Mouse (Mus musculus) CH12.LX (cell line): ENCODE data around the gene Prrc2a. TPM values are rescaled to one million over a fixed set of nuclear protein-coding genes. Genes with fewer than 3 reads are reported as not detected.

ENCODE experiments used
- DNase-seq: peaks from one replicate; pipeline ENCODE4 v3.0.0-alpha.2; 2013; ENCODE audit errors: extremely low read depth
- H3K27ac ChIP-seq: 2 replicates; pipeline ENCODE4 v1.5.1; 2012; ENCODE audit warnings: low read depth, mild to moderate bottlenecking, control low read depth, moderate library complexity; ENCODE audit not compliant: insufficient read depth
- H3K27me3 ChIP-seq: replicated peaks from 2 replicates; pipeline ENCODE3; 2012; ENCODE audit warnings: inconsistent platforms
- H3K36me3 ChIP-seq, 2 experiments: replicated peaks in 1 of 2; 2 replicates each; pipeline versions ENCODE3 to v1.6.1; 2012; ENCODE audit warnings: inconsistent platforms in 1 of 2, low read length in 1 of 2, mild to moderate bottlenecking in 1 of 2, mixed read lengths in 1 of 2, moderate library complexity in 1 of 2; ENCODE audit not compliant: control insufficient read depth in 1 of 2, insufficient read depth in 1 of 2
- H3K4me1 ChIP-seq, 2 experiments: 2 replicates each; pipeline ENCODE4 v1.6.1; 2012; ENCODE audit warnings: inconsistent platforms in 1 of 2, moderate library complexity in 1 of 2; ENCODE audit not compliant: insufficient read depth in 2 of 2, control insufficient read depth in 1 of 2
- H3K4me2 ChIP-seq: 2 replicates; pipeline ENCODE4 v1.6.1; 2012; ENCODE audit warnings: low read depth, mild to moderate bottlenecking, control low read depth; ENCODE audit not compliant: poor library complexity, insufficient read depth, severe bottlenecking
- H3K4me3 ChIP-seq, 3 experiments: fragments of 150-350 bp in 1 of 3; sonication (generic) in 1 of 3; replicated peaks in 1 of 3; 2 replicates each; pipeline versions ENCODE3 to v1.5.1; 2011 to 2012; ENCODE audit warnings: low read depth in 2 of 3, low read length in 2 of 3, mild to moderate bottlenecking in 2 of 3, moderate library complexity in 2 of 3, control low read depth in 1 of 3, improper control_type of control experiment in 1 of 3, inconsistent platforms in 1 of 3, mixed read lengths in 1 of 3; ENCODE audit not compliant: poor library complexity in 1 of 3
- H3K79me2 ChIP-seq: replicated peaks from 2 replicates; pipeline ENCODE4 v1.6.1; 2012; ENCODE audit warnings: mild to moderate bottlenecking, moderate library complexity; ENCODE audit not compliant: control insufficient read depth, poor library complexity, insufficient read depth, severe bottlenecking; ENCODE audit errors: extremely low read depth
- H3K9ac ChIP-seq: 2 replicates; pipeline ENCODE4 v1.6.1; 2012; ENCODE audit warnings: low read depth, mild to moderate bottlenecking, control low read depth, moderate library complexity; ENCODE audit not compliant: insufficient read depth
- H3K9me3 ChIP-seq: replicated peaks from 2 replicates; pipeline ENCODE3; 2012; ENCODE audit warnings: low read length, inconsistent platforms, mixed read lengths
- BHLHE40 ChIP-seq: IDR thresholded peaks from 2 replicates; pipeline ENCODE4 v1.6.1; 2011; ENCODE audit warnings: mild to moderate bottlenecking, low read depth, low read length, improper control_type of control experiment
- CHD1 ChIP-seq: IDR thresholded peaks from 2 replicates; pipeline ENCODE4 v1.6.1; 2012; ENCODE audit warnings: low read depth, low read length, improper control_type of control experiment, inconsistent platforms
- E2F4 ChIP-seq: IDR thresholded peaks from 2 replicates; pipeline ENCODE4 v1.6.1; 2011; ENCODE audit warnings: low read depth, low read length, improper control_type of control experiment; ENCODE audit not compliant: insufficient replicate concordance
- ELF1 ChIP-seq: IDR thresholded peaks from 2 replicates; pipeline ENCODE4 v1.6.1; 2014; ENCODE audit warnings: low read depth, mild to moderate bottlenecking, inconsistent platforms, low read length, improper control_type of control experiment
- EP300 ChIP-seq: IDR thresholded peaks from 2 replicates; pipeline ENCODE4 v1.6.1; 2011; ENCODE audit warnings: low read length, improper control_type of control experiment
- GABPA ChIP-seq: IDR thresholded peaks from 2 replicates; pipeline ENCODE4 v1.6.1; 2012; ENCODE audit warnings: low read depth, low read length, improper control_type of control experiment, inconsistent platforms; ENCODE audit not compliant: insufficient replicate concordance
- HCFC1 ChIP-seq: IDR thresholded peaks from 2 replicates; pipeline ENCODE4 v1.6.1; 2012; ENCODE audit warnings: low read depth, mild to moderate bottlenecking, inconsistent platforms, low read length, improper control_type of control experiment
- IRF4 ChIP-seq: IDR thresholded peaks from 2 replicates; pipeline ENCODE4 v1.6.1; 2014; ENCODE audit warnings: low read depth, mild to moderate bottlenecking, inconsistent platforms, low read length, improper control_type of control experiment
- JUN ChIP-seq: IDR thresholded peaks from 2 replicates; pipeline ENCODE4 v1.6.1; 2011; ENCODE audit warnings: low read depth, mild to moderate bottlenecking, low read length, improper control_type of control experiment, moderate library complexity; ENCODE audit not compliant: insufficient read depth
- MAFK ChIP-seq: IDR thresholded peaks from 2 replicates; pipeline ENCODE4 v1.6.1; 2011; ENCODE audit warnings: low read length, improper control_type of control experiment; ENCODE audit not compliant: insufficient replicate concordance
- MEF2A ChIP-seq: IDR thresholded peaks from 2 replicates; pipeline ENCODE4 v1.6.1; 2014; ENCODE audit warnings: low read depth, mild to moderate bottlenecking, inconsistent platforms, low read length, improper control_type of control experiment, borderline replicate concordance
- MYC ChIP-seq: IDR thresholded peaks from 2 replicates; pipeline ENCODE4 v1.6.1; 2011; ENCODE audit warnings: low read depth, mild to moderate bottlenecking, improper control_type of control experiment, low read length
- NELFE ChIP-seq: IDR thresholded peaks from 2 replicates; pipeline ENCODE4 v1.6.1; 2011; ENCODE audit warnings: low read depth, low read length, improper control_type of control experiment
- NRF1 ChIP-seq: IDR thresholded peaks from 2 replicates; pipeline ENCODE4 v1.6.1; 2014; ENCODE audit warnings: low read depth, mild to moderate bottlenecking, inconsistent platforms, low read length, improper control_type of control experiment, moderate library complexity
- PAX5 ChIP-seq: IDR thresholded peaks from 2 replicates; pipeline ENCODE4 v1.6.1; 2012; ENCODE audit warnings: low read length, inconsistent platforms, mixed read lengths
- POLR2A ChIP-seq: IDR thresholded peaks from 2 replicates; pipeline ENCODE4 v1.6.1; 2011; ENCODE audit warnings: low read depth, mild to moderate bottlenecking, improper control_type of control experiment, low read length
- SIN3A ChIP-seq: IDR thresholded peaks from 2 replicates; pipeline ENCODE4 v1.6.1; 2012; ENCODE audit warnings: low read length, improper control_type of control experiment, inconsistent platforms
- TBP ChIP-seq: conservative IDR thresholded peaks from 2 replicates; pipeline ENCODE4 v1.6.1; 2011; ENCODE audit warnings: low read depth, low read length, improper control_type of control experiment
- TCF12 ChIP-seq: IDR thresholded peaks from 2 replicates; pipeline ENCODE4 v1.6.1; 2014; ENCODE audit warnings: low read depth, mild to moderate bottlenecking, inconsistent platforms, low read length, improper control_type of control experiment
- USF1 ChIP-seq: IDR thresholded peaks from 2 replicates; pipeline ENCODE4 v1.6.1; 2014; ENCODE audit warnings: low read depth, mild to moderate bottlenecking, inconsistent platforms, low read length, improper control_type of control experiment
- USF2 ChIP-seq: conservative IDR thresholded peaks from 2 replicates; pipeline ENCODE4 v1.6.1; 2011; ENCODE audit warnings: low read depth, low read length, improper control_type of control experiment
- ZC3H11A ChIP-seq: IDR thresholded peaks from 2 replicates; pipeline ENCODE4 v1.6.1; 2012; ENCODE audit warnings: low read depth, mild to moderate bottlenecking, inconsistent platforms, low read length, improper control_type of control experiment
- ZKSCAN1 ChIP-seq: IDR thresholded peaks from 2 replicates; pipeline ENCODE4 v1.6.1; 2012; ENCODE audit warnings: low read depth, inconsistent platforms, low read length, improper control_type of control experiment, borderline replicate concordance
- ZMIZ1 ChIP-seq: IDR thresholded peaks from 2 replicates; pipeline ENCODE4 v1.6.1; 2012; ENCODE audit warnings: low read depth, mild to moderate bottlenecking, inconsistent platforms, low read length, improper control_type of control experiment
- dilution Hi-C: fragments of 300-500 bp; cut with MboI; formaldehyde crosslinking; loops from 2 replicates; pipeline ENCODE4 v1.14.3; 2020; ENCODE audit warnings: low sequenced_read_pairs; ENCODE audit not compliant: extremely low pct_unique_long_range_greater_than_20kb, extremely low pct_ligation_motif_present
- in situ Hi-C: fragments of 300-500 bp; cut with MboI; formaldehyde crosslinking; loops from 3 replicates; pipeline ENCODE4 v1.14.3; 2019; ENCODE audit warnings: low sequenced_read_pairs, low pct_ligation_motif_present, low pct_unique_long_range_greater_than_20kb, mixed read lengths
- polyA plus RNA-seq: library from polyadenylated mRNA; unstranded; fragments of >175 nt; gene quantifications from 2 replicates; pipeline ENCODE4 v1.2.1, GENCODE M21; 2012; ENCODE audit warnings: low read depth; ENCODE audit not compliant: insufficient read length
- total RNA-seq, 2 experiments: library from RNA; depleted of rRNA; stranded (reverse); fragments of 300-350 nt in 1 of 2; fragments of >200 nt in 1 of 2; gene quantifications; 2 replicates each; pipeline ENCODE4 v1.2.3; 2012 to 2014

Prrc2a gene
- total and polyA plus RNA-seq, 3 experiments: 31.3 to 313 (median 80.4) TPM

DNA sequence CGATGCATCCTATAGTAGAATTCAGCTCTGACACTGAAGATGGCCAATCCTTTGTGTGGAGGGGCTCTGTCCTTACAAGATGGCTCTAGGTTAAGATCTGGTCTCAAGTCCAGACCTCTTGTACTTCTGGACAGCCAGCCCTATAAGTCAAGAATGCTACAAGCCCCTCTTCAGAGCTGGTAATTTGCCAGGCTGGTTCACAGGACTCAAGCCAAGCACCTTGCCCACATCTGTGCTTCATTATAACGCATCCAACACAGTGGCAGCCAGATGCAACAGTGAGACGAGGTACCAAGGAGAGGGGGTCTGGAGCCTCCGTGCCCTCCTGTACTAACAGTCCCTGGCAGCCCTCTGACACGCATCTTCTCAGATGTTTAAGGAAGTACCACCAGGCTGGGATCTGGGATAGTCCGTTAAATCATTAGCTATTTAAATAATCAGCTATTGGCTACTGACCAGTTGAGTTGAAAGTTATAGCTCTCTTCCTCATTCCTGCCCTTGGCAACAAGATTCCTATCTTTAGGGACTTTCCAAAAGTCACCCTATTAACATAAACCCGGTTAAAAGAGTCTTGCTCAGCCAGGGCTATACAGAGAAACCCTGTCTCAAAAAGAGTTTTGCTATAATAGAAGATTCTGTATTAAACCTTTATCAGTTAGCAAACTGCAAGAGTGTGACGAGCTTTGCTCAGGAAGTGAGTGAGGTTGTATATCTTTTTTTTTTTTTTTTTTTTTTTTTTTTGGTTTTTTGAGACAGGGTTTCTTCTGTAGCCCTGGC is 9.7 kb upstream of the Prrc2a start (continued):
- no peak for TF ChIP-seq SIN3A

GRCm38 (mm10) chr17:35173329-35173728 is 8.6 kb upstream of the Prrc2a start:
- Histone ChIP-seq H3K27ac (peak overlapping the region; percentile 98), H3K36me3 (no peaks in the 10 kb centered on the region), H3K79me2 (no peaks in the 10 kb centered on the region), H3K9ac (peak overlapping the region; percentile 46), H3K9me3 (no peaks in the 10 kb centered on the region), H3K27me3 (no peaks in the 10 kb centered on the region), H3K4me1 (peaks cover 14 to 52% of the 10 kb centered on the region in 2 experiments), H3K4me2 (peak overlapping the region; percentile 48), H3K4me3 (peak overlapping the region in 2 of 3 experiments; percentile 28 to 34)
- dilution Hi-C loops: no loop called here
- TF ChIP-seq PAX5: no peak
- 0 out of 2 replicates have a peak, but pooled peaks have one; percentile 12 for TF ChIP-seq NELFE
- no peak for TF ChIP-seq ZKSCAN1
- peak; percentile 34; the same call in 1 of the 2 replicates for TF ChIP-seq MEF2A
- TF ChIP-seq TBP: 0 out of 2 replicates have a peak, but pooled peaks have one; percentile 41
- TF ChIP-seq USF1: no peak
- TF ChIP-seq TCF12: peak; percentile 55
- 0 out of 2 replicates have a peak, but pooled peaks have one; percentile 53 for TF ChIP-seq MYC
- peak; percentile 64 for TF ChIP-seq ELF1
- 0 out of 2 replicates have a peak, but pooled peaks have one; percentile 31 for TF ChIP-seq SIN3A
- peak; percentile 48 for TF ChIP-seq POLR2A
- TF ChIP-seq EP300: peak; percentile 88
- 0 out of 2 replicates have a peak, but pooled peaks have one; percentile 37 for TF ChIP-seq BHLHE40
- TF ChIP-seq IRF4: peak; percentile 89
- DNase-seq: peak; percentile 74
- in situ Hi-C loops: loop anchor here (5.0 kb wide), 1 partner anchor 59 kb away; the partner anchor contains the start of gene Atp6v1g2

- Histone ChIP-seq H3K4me2 (peak overlapping the region; percentile 48), H3K27ac (peak overlapping the region; percentile 98), H3K4me3 (peak overlapping the region in 1 of 3 experiments; percentile 28), H3K9me3 (no peaks in the 10 kb centered on the region), H3K27me3 (no peaks in the 10 kb centered on the region), H3K36me3 (peaks cover 0 to 3% of the 10 kb centered on the region in 2 experiments), H3K9ac (peak overlapping the region; percentile 46), H3K79me2 (no peaks in the 10 kb centered on the region), H3K4me1 (peaks cover 14 to 52% of the 10 kb centered on the region in 2 experiments)
- DNase-seq: no peak
- in situ Hi-C loops (loop anchor here (5.0 kb wide), 1 partner anchor 60 kb away; the partner anchor contains the start of gene Atp6v1g2), dilution Hi-C loops (no loop called here)
- TF ChIP-seq NELFE: 0 out of 2 replicates have a peak, but pooled peaks have one; percentile 45
- no peak for TF ChIP-seq NRF1
- TF ChIP-seq MAFK: no peak
- no peak for TF ChIP-seq USF1
- TF ChIP-seq GABPA: no peak
- no peak for TF ChIP-seq ZKSCAN1
- no peak for TF ChIP-seq HCFC1
- peak; percentile 77; the same call in 1 of the 2 replicates for TF ChIP-seq ZMIZ1
- no peak for TF ChIP-seq MYC
- no peak; the same call in 1 of the 2 replicates for TF ChIP-seq POLR2A
- peak; percentile 36; the same call in 1 of the 2 replicates for TF ChIP-seq IRF4
- TF ChIP-seq TCF12: peak; percentile 6; the same call in 1 of the 2 replicates
- no peak for TF ChIP-seq E2F4
- TF ChIP-seq JUN: no peak
- TF ChIP-seq ZC3H11A: no peak
- TF ChIP-seq CHD1: peak; percentile 73; the same call in 1 of the 2 replicates
- no peak for TF ChIP-seq USF2
These were observed 7.9 kb upstream of the Prrc2a start for GRCm38 (mm10) chr17:35172445-35173234.
